Mouse (Mus musculus): ENCODE results near the gene Olfr1155.

- TF ChIP-seq TAL1 (IDR thresholded peaks at IDR 0.05; ENCODE audit: low read length) (no peak), GATA1 (IDR thresholded peaks at IDR 0.05; ENCODE audit: low read length) (no peak)
Observed at GRCm38 (mm10) chr2:87953000-87953399, 8.1 kb upstream of the Olfr1155 start, which contains the start of gene Olfr1156.

Measured in erythroblast, embryonic 14.5 days (primary cell).